In the genomic region with DNA sequence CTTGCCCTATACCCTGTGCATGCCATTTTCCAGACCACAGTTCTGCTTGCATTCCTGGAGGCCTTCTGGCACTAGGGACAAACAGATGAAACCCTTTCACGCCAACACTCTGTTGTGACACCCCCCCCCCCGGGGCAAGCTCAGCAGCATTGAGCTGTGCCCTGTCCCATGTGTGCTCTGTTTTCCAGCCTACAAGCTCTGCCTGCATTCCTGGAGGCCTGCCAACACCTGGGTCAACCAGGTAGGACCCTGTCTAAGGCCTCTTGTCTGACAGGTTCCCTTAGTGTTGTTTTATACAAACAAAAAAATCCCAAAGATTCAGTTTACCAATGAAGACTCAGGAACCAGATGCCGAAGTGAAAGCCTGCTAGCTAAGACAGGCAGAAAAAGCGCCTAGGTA, we compare ENCODE assay signal across 21 mouse cellular contexts. TPM values are rescaled to one million over a fixed set of nuclear protein-coding genes. Genes with fewer than 3 reads are reported as not detected.
DNase-seq lines count a peak whose midpoint lies in the region; ATAC-seq and TF ChIP-seq lines count a peak whose summit lies in the region.
"Had no signal": no experiment of that assay in that cellular context is flagged by ENCODE, and none has a peak within 500 bp of the region (broad histone marks: within the 10 kb centered on the region; RNA-seq: fewer than 3 reads in every experiment).

No protein-coding gene starts in this region.

- TF ChIP-seq POLR2A in kidney, adult 2 months (IDR thresholded peaks at IDR 0.05; ENCODE audit: low read depth, low read length): no peak

- DNase-seq in kidney, postnatal 10 days: peak; percentile 41
- no peak for DNase-seq in kidney, adult 2 months
- DNase-seq in lung, embryonic 14.5 days: peak; percentile 24
- DNase-seq in lung, postnatal 4 days: no peak
- peak; percentile 17 for DNase-seq in urinary bladder, postnatal 25 days (ENCODE audit: low spot score)
- no peak for DNase-seq in urinary bladder, postnatal 4 days (ENCODE audit: low spot score in 2 of 2)
- DNase-seq in thymus, postnatal 0 days (ENCODE audit: low spot score): no peak
- DNase-seq: cerebellum, adult 9-11 months; gastrocnemius, postnatal 10 days; heart, adult 18-20 months; lung, postnatal 14 days; right cerebral cortex, adult 18-20 months; thymus, postnatal 36 days had no signal

- H3K27ac ChIP-seq in kidney, adult 2 months (ENCODE audit: insufficient read depth, low read depth, low read length): no peak overlapping the region
- H3K27ac ChIP-seq in lung, embryonic 14.5 days (ENCODE audit: low read depth): no peak overlapping the region
- H3K27ac ChIP-seq: embryonic facial prominence, embryonic 15.5 days; heart, embryonic 13.5 days; hindbrain, embryonic 13.5 days; kidney, postnatal 0 days; liver, embryonic 14.5 days; neural tube, embryonic 13.5 days had no signal

- H3K36me3 ChIP-seq in kidney, adult 2 months (ENCODE audit: control insufficient read depth, insufficient read depth, low read length): no peaks in the 10 kb centered on the region
- H3K36me3 ChIP-seq in lung, embryonic 14.5 days (ENCODE audit: insufficient read depth): no peaks in the 10 kb centered on the region
- H3K36me3 ChIP-seq: embryonic facial prominence, embryonic 15.5 days; heart, embryonic 13.5 days; hindbrain, embryonic 13.5 days; neural tube, embryonic 13.5 days had no signal

- no peaks in the 10 kb centered on the region for H3K9me3 ChIP-seq in lung, embryonic 14.5 days (ENCODE audit: low read depth, low read length)
- H3K9me3 ChIP-seq: embryonic facial prominence, embryonic 15.5 days; heart, embryonic 13.5 days; hindbrain, embryonic 13.5 days; megakaryocyte, embryonic 14.5 days; neural tube, embryonic 13.5 days had no signal

- ATAC-seq in lung, embryonic 14.5 days (ENCODE audit: insufficient read depth): peak; percentile 65; the same call in 1 of the 2 replicates
- ATAC-seq: inflammation-experienced regulatory T-cells, adult 6 months had no signal

- no peaks in the 10 kb centered on the region for H3K27me3 ChIP-seq in kidney, adult 2 months (replicated peaks; ENCODE audit: control insufficient read depth, insufficient read depth, low read length)
- H3K27me3 ChIP-seq in lung, embryonic 14.5 days (ENCODE audit: insufficient read depth, low read length): no peaks in the 10 kb centered on the region
- H3K27me3 ChIP-seq: embryonic facial prominence, embryonic 15.5 days; heart, embryonic 13.5 days; hindbrain, embryonic 13.5 days; megakaryocyte, embryonic 14.5 days; neural tube, embryonic 13.5 days had no signal

- no peak overlapping the region for H3K9ac ChIP-seq in lung, embryonic 14.5 days
- H3K9ac ChIP-seq: embryonic facial prominence, embryonic 15.5 days; heart, embryonic 13.5 days; hindbrain, embryonic 13.5 days; liver, embryonic 14.5 days; neural tube, embryonic 13.5 days had no signal

- no peak overlapping the region for H3K4me2 ChIP-seq in lung, embryonic 14.5 days
- H3K4me2 ChIP-seq: embryonic facial prominence, embryonic 15.5 days; heart, embryonic 13.5 days; hindbrain, embryonic 13.5 days; neural tube, embryonic 13.5 days had no signal

- no peaks in the 10 kb centered on the region for H3K4me1 ChIP-seq in kidney, adult 2 months (ENCODE audit: control insufficient read depth, insufficient read depth, low read length)
- no peaks in the 10 kb centered on the region for H3K4me1 ChIP-seq in lung, embryonic 14.5 days (ENCODE audit: insufficient read depth)
- H3K4me1 ChIP-seq: embryonic facial prominence, embryonic 15.5 days; heart, embryonic 13.5 days; hindbrain, embryonic 13.5 days; neural tube, embryonic 13.5 days had no signal

- H3K4me3 ChIP-seq in kidney, adult 2 months (ENCODE audit: insufficient read depth, low read depth, low read length): no peak overlapping the region
- no peak overlapping the region for H3K4me3 ChIP-seq in lung, embryonic 14.5 days (ENCODE audit: low read depth, low read length)
- H3K4me3 ChIP-seq: embryonic facial prominence, embryonic 15.5 days; heart, embryonic 13.5 days; hindbrain, embryonic 13.5 days; megakaryocyte, embryonic 14.5 days; neural tube, embryonic 13.5 days had no signal

- 68% methylated on average over 4 of the region's 4 CpGs for WGBS in kidney, adult 2 months
- 59% methylated on average over 4 of the region's 4 CpGs for WGBS in lung, embryonic 14.5 days

- TF ChIP-seq CTCF in kidney, adult 2 months (conservative IDR thresholded peaks at IDR 0.05; ENCODE audit: insufficient read depth, insufficient read length, low read depth, low read length): no peak
- TF ChIP-seq CTCF in lung, embryonic 14.5 days (IDR thresholded peaks at IDR 0.05; ENCODE audit: low read depth): no peak

RNA-seq across cellular contexts. Expression of gene Man1a, which starts 27.3 kb away (rescaled TPM):
- 30.5 and 33.4 TPM in 2 replicates for polyA plus RNA-seq in kidney, adult 2 months (2012; rRNA removed)
- polyA plus RNA-seq in lung, embryonic 14.5 days (2014; fragmentation: Nextera tagmentation; extraction: Ambion mirVana): 4.7 and 4.8 TPM in 2 replicates
- polyA plus RNA-seq in thymus, postnatal 0 days (2015; fragmentation: Nextera tagmentation; extraction: Ambion mirVana): 18.6 and 21.5 TPM in 2 replicates

Comparison
In these comparisons a context has a peak if more than half of its experiments do, and no peak if none do; other contexts are left out.
1. DNase-seq: peak in kidney, postnatal 10 days (single experiment), lung, embryonic 14.5 days (single experiment) and urinary bladder, postnatal 25 days (single experiment); none in kidney, adult 2 months (single experiment), lung, postnatal 4 days (0 of 2), urinary bladder, postnatal 4 days (0 of 2) and thymus, postnatal 0 days (single experiment).